Mouse (Mus musculus): ENCODE results near the gene Abcc12. TPM values are rescaled to one million over a fixed set of nuclear protein-coding genes. Genes with fewer than 3 reads are reported as not detected.

Abcc12 gene
- polyA plus RNA-seq, 1 experiment from 2014 or later: 0.15 TPM

GRCm38 (mm10) chr8:86615095-86615769 lies 34.7 kb upstream of the Abcc12 start:
- Histone ChIP-seq H3K36me3 (ENCODE audit: control insufficient read depth, insufficient read depth, low read length) (no peaks in the 10 kb centered on the region), H3K4me2 (replicated peaks; ENCODE audit: low read depth) (no peak overlapping the region), H3K4me3 (ENCODE audit: low read depth, low read length) (no peak overlapping the region), H3K27ac (replicated peaks) (no peak overlapping the region), H3K9me3 (ENCODE audit: control insufficient read depth, low read length) (no peaks in the 10 kb centered on the region), H3K9ac (ENCODE audit: low read length) (no peak overlapping the region), H3K4me1 (replicated peaks; ENCODE audit: control insufficient read depth, insufficient read depth) (no peaks in the 10 kb centered on the region), H3K27me3 (ENCODE audit: control insufficient read depth, insufficient read depth, low read length) (no peaks in the 10 kb centered on the region)
- TF ChIP-seq CTCF (IDR thresholded peaks at IDR 0.05; ENCODE audit: low read depth) (no peak), EP300 (optimal IDR thresholded peaks at IDR 0.05) (no peak)
- no peak for ATAC-seq (ENCODE audit: low FRiP score, low TSS enrichment)
- no peak for DNase-seq (ENCODE audit: low spot score)
- WGBS: 78% methylated on average over 6 of the region's 6 CpGs

- no peak for TF ChIP-seq EP300 (optimal IDR thresholded peaks at IDR 0.05)
- TF ChIP-seq CTCF (IDR thresholded peaks at IDR 0.05; ENCODE audit: low read depth): no peak
- WGBS: 28% methylated on average over 2 of the region's 2 CpGs
- ATAC-seq (ENCODE audit: low FRiP score, low TSS enrichment) (no peak), DNase-seq (ENCODE audit: low spot score) (no peak)
- H3K4me3 ChIP-seq (ENCODE audit: low read depth, low read length): no peak overlapping the region
- H3K4me1 ChIP-seq (replicated peaks; ENCODE audit: control insufficient read depth, insufficient read depth): no peaks in the 10 kb centered on the region
- no peak overlapping the region for H3K9ac ChIP-seq (ENCODE audit: low read length)
- H3K9me3 ChIP-seq (ENCODE audit: control insufficient read depth, low read length): no peaks in the 10 kb centered on the region
- no peak overlapping the region for H3K4me2 ChIP-seq (replicated peaks; ENCODE audit: low read depth)
- H3K27ac ChIP-seq (replicated peaks): no peak overlapping the region
- H3K27me3 ChIP-seq (ENCODE audit: control insufficient read depth, insufficient read depth, low read length): no peaks in the 10 kb centered on the region
- H3K36me3 ChIP-seq (ENCODE audit: control insufficient read depth, insufficient read depth, low read length): no peaks in the 10 kb centered on the region
These were observed 33.3 kb upstream of the Abcc12 start for GRCm38 (mm10) chr8:86613798-86614197.

GRCm38 (mm10) chr8:86604676-86605075 lies 24.2 kb upstream of the Abcc12 start:
- H3K4me2 ChIP-seq (replicated peaks; ENCODE audit: low read depth): no peak overlapping the region
- no peaks in the 10 kb centered on the region for H3K27me3 ChIP-seq (ENCODE audit: control insufficient read depth, insufficient read depth, low read length)
- 73% methylated on average over 3 of the region's 3 CpGs for WGBS
- no peaks in the 10 kb centered on the region for H3K36me3 ChIP-seq (ENCODE audit: control insufficient read depth, insufficient read depth, low read length)
- no peak overlapping the region for H3K27ac ChIP-seq (replicated peaks)
- no peaks in the 10 kb centered on the region for H3K4me1 ChIP-seq (replicated peaks; ENCODE audit: control insufficient read depth, insufficient read depth)
- no peak overlapping the region for H3K4me3 ChIP-seq (ENCODE audit: low read depth, low read length)
- H3K9me3 ChIP-seq (ENCODE audit: control insufficient read depth, low read length): no peaks in the 10 kb centered on the region
- no peak for DNase-seq (ENCODE audit: low spot score)
- ATAC-seq (ENCODE audit: low FRiP score, low TSS enrichment): no peak
- no peak for TF ChIP-seq CTCF (IDR thresholded peaks at IDR 0.05; ENCODE audit: low read depth)
- no peak for TF ChIP-seq EP300 (optimal IDR thresholded peaks at IDR 0.05)
- H3K9ac ChIP-seq (ENCODE audit: low read length): no peak overlapping the region

- Histone ChIP-seq H3K36me3 (ENCODE audit: control insufficient read depth, insufficient read depth, low read length) (no peaks in the 10 kb centered on the region), H3K9ac (ENCODE audit: low read length) (no peak overlapping the region), H3K4me1 (replicated peaks; ENCODE audit: control insufficient read depth, insufficient read depth) (no peaks in the 10 kb centered on the region), H3K9me3 (ENCODE audit: control insufficient read depth, low read length) (no peaks in the 10 kb centered on the region), H3K4me2 (replicated peaks; ENCODE audit: low read depth) (no peak overlapping the region), H3K27ac (replicated peaks) (no peak overlapping the region), H3K4me3 (ENCODE audit: low read depth, low read length) (no peak overlapping the region), H3K27me3 (ENCODE audit: control insufficient read depth, insufficient read depth, low read length) (no peaks in the 10 kb centered on the region)
- no peak for DNase-seq (ENCODE audit: low spot score)
- WGBS: 63% methylated on average over 2 of the region's 2 CpGs
- TF ChIP-seq CTCF (IDR thresholded peaks at IDR 0.05; ENCODE audit: low read depth): no peak
- TF ChIP-seq EP300 (optimal IDR thresholded peaks at IDR 0.05): no peak
- no peak for ATAC-seq (ENCODE audit: low FRiP score, low TSS enrichment)
These were observed 22.7 kb upstream of the Abcc12 start for GRCm38 (mm10) chr8:86603174-86603573.

- no peak for DNase-seq (ENCODE audit: low spot score)
- Histone ChIP-seq H3K36me3 (ENCODE audit: control insufficient read depth, insufficient read depth, low read length) (no peaks in the 10 kb centered on the region), H3K27me3 (ENCODE audit: control insufficient read depth, insufficient read depth, low read length) (no peaks in the 10 kb centered on the region), H3K4me2 (replicated peaks; ENCODE audit: low read depth) (no peak overlapping the region), H3K9ac (ENCODE audit: low read length) (no peak overlapping the region), H3K27ac (replicated peaks) (no peak overlapping the region), H3K9me3 (ENCODE audit: control insufficient read depth, low read length) (no peaks in the 10 kb centered on the region), H3K4me3 (ENCODE audit: low read depth, low read length) (no peak overlapping the region), H3K4me1 (replicated peaks; ENCODE audit: control insufficient read depth, insufficient read depth) (no peaks in the 10 kb centered on the region)
- 75% methylated on average over 3 of the region's 3 CpGs for WGBS
- ATAC-seq (ENCODE audit: low FRiP score, low TSS enrichment): no peak
- TF ChIP-seq EP300 (optimal IDR thresholded peaks at IDR 0.05) (no peak), CTCF (IDR thresholded peaks at IDR 0.05; ENCODE audit: low read depth) (no peak)
These were observed 19.8 kb upstream of the Abcc12 start for GRCm38 (mm10) chr8:86600311-86600710.

GRCm38 (mm10) chr8:86599299-86599698 lies 18.8 kb upstream of the Abcc12 start:
- Histone ChIP-seq H3K27me3 (ENCODE audit: control insufficient read depth, insufficient read depth, low read length) (no peaks in the 10 kb centered on the region), H3K4me1 (replicated peaks; ENCODE audit: control insufficient read depth, insufficient read depth) (no peaks in the 10 kb centered on the region), H3K9ac (ENCODE audit: low read length) (no peak overlapping the region), H3K4me2 (replicated peaks; ENCODE audit: low read depth) (no peak overlapping the region), H3K9me3 (ENCODE audit: control insufficient read depth, low read length) (no peaks in the 10 kb centered on the region), H3K36me3 (ENCODE audit: control insufficient read depth, insufficient read depth, low read length) (no peaks in the 10 kb centered on the region), H3K4me3 (ENCODE audit: low read depth, low read length) (no peak overlapping the region), H3K27ac (replicated peaks) (no peak overlapping the region)
- TF ChIP-seq CTCF (IDR thresholded peaks at IDR 0.05; ENCODE audit: low read depth) (no peak), EP300 (optimal IDR thresholded peaks at IDR 0.05) (no peak)
- WGBS: 83% methylated on average over 6 of the region's 6 CpGs
- DNase-seq (ENCODE audit: low spot score): no peak
- no peak for ATAC-seq (ENCODE audit: low FRiP score, low TSS enrichment)

Measured in stomach, postnatal 0 days (tissue).